Mouse (Mus musculus): ENCODE data around the gene Gipc3. TPM values are rescaled to one million over a fixed set of nuclear protein-coding genes. Genes with fewer than 3 reads are reported as not detected.

Gene Gipc3
- polyA plus RNA-seq, 1 experiment, result not detected

DNA sequence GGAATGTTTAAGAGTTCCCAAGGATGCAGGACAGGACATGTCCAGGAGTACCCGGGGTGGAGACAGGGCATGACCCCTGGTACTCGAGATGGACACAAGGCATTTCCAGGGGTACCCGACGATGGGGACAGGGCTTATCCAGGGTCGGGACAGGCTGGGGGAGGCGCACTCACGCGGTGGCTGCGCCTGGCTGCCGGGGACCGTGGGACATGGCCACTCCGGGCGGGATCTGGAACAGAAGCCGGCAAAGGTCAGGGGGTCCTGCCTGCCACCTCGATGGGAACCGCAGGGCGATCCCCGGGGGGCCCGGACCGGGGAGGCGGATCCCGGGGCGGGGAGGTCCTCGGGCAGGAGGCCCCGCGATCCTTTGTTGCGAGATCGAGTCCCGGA, 6.9 kb upstream of the Gipc3 start:
- Histone ChIP-seq H3K4me3 (replicated peaks; ENCODE audit: control insufficient read depth, low read depth, low read length) (peak overlapping the region; percentile 84), H3K27ac (ENCODE audit: control insufficient read depth, insufficient read depth, low read depth, low read length, poor library complexity) (peak overlapping the region; percentile 66), H3K4me1 (ENCODE audit: control insufficient read depth, insufficient read depth, low read length) (peaks cover 4% of the 10 kb centered on the region)
- under 1% methylated on average over 29 of the region's 29 CpGs for WGBS
- TF ChIP-seq POLR2A (IDR thresholded peaks at IDR 0.05; ENCODE audit: borderline replicate concordance, control insufficient read depth, low read depth, low read length) (no peak), CTCF (IDR thresholded peaks at IDR 0.05; ENCODE audit: control insufficient read depth, insufficient read depth, low read length) (no peak)

DNA sequence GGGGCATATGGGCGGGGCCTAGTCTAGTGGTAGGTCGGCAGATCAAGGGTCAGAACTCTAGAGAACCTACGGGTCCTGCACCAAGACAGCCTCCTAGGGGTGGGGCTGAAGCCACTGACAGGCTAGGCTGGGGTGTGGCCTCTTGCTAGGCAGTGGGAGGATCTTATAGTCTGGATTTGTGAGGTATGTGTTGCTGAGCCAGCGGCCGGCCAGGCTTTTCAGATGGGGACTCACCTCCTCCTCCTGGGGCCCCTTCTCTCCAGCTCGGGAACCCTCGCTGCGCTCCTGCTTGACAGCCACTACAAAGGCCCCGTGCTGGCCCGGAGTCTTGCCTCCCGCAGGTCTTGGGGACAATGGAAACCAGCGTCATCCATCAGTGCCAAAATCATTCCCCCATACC, 6.1 kb upstream of the Gipc3 start:
- Histone ChIP-seq H3K27ac (ENCODE audit: control insufficient read depth, insufficient read depth, low read depth, low read length, poor library complexity) (no peak overlapping the region; the same call in 1 of the 2 replicates), H3K4me3 (replicated peaks; ENCODE audit: control insufficient read depth, low read depth, low read length) (peak overlapping the region; percentile 84), H3K4me1 (ENCODE audit: control insufficient read depth, insufficient read depth, low read length) (peaks cover 5% of the 10 kb centered on the region)
- 21% methylated on average over 12 of the region's 12 CpGs for WGBS
- no peak for TF ChIP-seq POLR2A (IDR thresholded peaks at IDR 0.05; ENCODE audit: borderline replicate concordance, control insufficient read depth, low read depth, low read length)
- TF ChIP-seq CTCF (IDR thresholded peaks at IDR 0.05; ENCODE audit: control insufficient read depth, insufficient read depth, low read length), result no peak

DNA sequence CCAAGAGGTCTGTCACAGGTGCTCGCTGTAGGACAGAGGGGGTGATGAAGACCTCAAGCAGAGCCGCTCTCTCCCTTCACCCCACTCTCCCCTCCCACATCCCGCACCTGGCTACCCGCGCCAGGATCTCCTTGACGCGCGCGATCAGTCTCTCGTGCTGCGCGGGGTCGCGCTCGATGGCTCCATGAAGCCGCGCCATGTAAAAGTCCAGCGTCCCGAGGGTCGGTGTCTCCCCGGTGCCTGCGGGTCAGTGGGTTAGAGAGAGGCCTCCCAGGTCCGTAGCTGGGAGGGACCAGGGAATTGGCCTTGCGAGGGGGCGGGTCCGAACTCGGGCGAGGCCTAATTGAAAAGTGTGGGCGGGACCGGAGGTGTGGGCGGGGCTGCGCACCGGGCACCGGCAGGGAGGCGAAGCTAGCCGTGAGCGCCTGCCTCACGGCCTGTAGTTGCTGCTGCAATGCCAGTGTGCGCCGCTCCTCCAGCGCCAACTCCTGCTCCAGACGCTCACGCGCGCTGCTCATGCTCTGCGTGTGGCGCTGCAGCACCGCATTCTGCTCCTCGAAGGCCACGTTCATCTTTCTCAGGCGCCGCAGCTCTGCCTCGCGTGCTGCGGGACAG, 3.5 kb upstream of the Gipc3 start:
- peaks cover 5% of the 10 kb centered on the region for H3K4me1 ChIP-seq (ENCODE audit: control insufficient read depth, insufficient read depth, low read length)
- TF ChIP-seq POLR2A (IDR thresholded peaks at IDR 0.05; ENCODE audit: borderline replicate concordance, control insufficient read depth, low read depth, low read length) (peak; percentile 60; the same call in 1 of the 2 replicates), CTCF (IDR thresholded peaks at IDR 0.05; ENCODE audit: control insufficient read depth, insufficient read depth, low read length) (peak; percentile 22; the same call in 1 of the 2 replicates)
- H3K27ac ChIP-seq (ENCODE audit: control insufficient read depth, insufficient read depth, low read depth, low read length, poor library complexity), result peak overlapping the region; percentile 61; the same call in 1 of the 2 replicates
- 14% methylated on average over 55 of the region's 55 CpGs for WGBS
- H3K4me3 ChIP-seq (replicated peaks; ENCODE audit: control insufficient read depth, low read depth, low read length), result peak overlapping the region; percentile 37

DNA sequence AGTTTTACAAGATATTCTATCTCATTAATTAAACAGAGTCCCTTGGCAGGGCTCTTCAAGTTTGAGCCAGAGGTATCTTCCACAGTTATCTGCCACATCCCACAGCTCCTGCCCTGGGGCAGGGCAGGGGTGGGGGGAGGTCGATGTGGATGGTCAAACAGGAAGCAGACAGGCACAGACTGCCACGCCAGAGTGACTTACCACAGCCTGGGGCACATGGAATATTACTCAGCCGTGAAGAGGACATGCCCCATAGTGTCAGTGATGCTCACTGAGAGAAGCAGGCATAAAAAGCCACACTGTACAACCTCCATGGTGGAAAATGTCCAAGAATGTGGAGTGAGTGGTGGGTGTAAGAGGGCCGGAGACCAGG, 2.1 kb upstream of the Gipc3 start:
- TF ChIP-seq POLR2A (IDR thresholded peaks at IDR 0.05; ENCODE audit: borderline replicate concordance, control insufficient read depth, low read depth, low read length) (no peak), CTCF (IDR thresholded peaks at IDR 0.05; ENCODE audit: control insufficient read depth, insufficient read depth, low read length) (no peak)
- 53% methylated on average over 4 of the region's 4 CpGs for WGBS
- H3K4me1 ChIP-seq (ENCODE audit: control insufficient read depth, insufficient read depth, low read length), result peaks cover 5% of the 10 kb centered on the region

DNA sequence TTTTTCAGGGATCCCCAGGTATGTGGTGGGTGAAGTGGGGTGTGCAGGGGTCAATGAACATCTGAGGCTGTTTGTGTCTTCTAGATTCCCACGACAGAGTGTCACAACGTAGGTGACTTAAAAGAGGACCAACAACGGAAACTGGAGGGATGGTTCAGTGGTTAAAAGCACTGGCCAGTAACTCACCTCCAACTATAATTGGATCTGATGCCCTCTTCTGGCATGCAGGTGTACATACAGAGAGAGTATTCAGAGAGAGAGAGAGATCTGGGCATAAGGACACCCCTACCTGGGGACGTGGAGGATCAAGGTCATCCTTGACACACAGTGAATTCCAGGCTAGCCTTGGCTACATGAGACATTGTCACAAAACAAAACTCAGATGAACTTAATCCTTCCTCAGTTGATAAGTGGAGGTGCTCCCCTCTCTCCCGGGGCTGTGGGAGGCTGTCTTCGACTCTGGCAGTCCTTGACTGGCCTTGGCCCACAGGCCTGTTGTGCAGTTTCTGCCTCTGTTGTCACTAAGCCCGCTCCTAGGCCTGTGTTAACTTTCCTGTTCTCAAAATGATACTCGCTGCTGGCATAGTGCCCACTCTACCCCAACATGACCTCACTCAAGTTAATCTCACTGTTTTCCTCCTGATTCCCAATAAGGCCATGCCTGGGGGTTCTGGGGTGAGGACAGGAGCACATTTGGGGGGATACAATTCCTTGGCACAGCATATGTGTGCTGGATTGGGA, 1.5 kb upstream of the Gipc3 start:
- WGBS, result 27% methylated on average over 8 of the region's 8 CpGs
- H3K27ac ChIP-seq (ENCODE audit: control insufficient read depth, insufficient read depth, low read depth, low read length, poor library complexity), result no peak overlapping the region
- no peak overlapping the region for H3K4me3 ChIP-seq (replicated peaks; ENCODE audit: control insufficient read depth, low read depth, low read length)
- TF ChIP-seq CTCF (IDR thresholded peaks at IDR 0.05; ENCODE audit: control insufficient read depth, insufficient read depth, low read length) (no peak), POLR2A (IDR thresholded peaks at IDR 0.05; ENCODE audit: borderline replicate concordance, control insufficient read depth, low read depth, low read length) (no peak)
- H3K4me1 ChIP-seq (ENCODE audit: control insufficient read depth, insufficient read depth, low read length), result peaks cover 5% of the 10 kb centered on the region

More for the DNA sequence above, 2.1 kb upstream of the Gipc3 start:
- Histone ChIP-seq H3K27ac (ENCODE audit: control insufficient read depth, insufficient read depth, low read depth, low read length, poor library complexity) (no peak overlapping the region), H3K4me3 (replicated peaks; ENCODE audit: control insufficient read depth, low read depth, low read length) (no peak overlapping the region)

- Histone ChIP-seq H3K4me3 (replicated peaks; ENCODE audit: control insufficient read depth, low read depth, low read length) (no peak overlapping the region), H3K27ac (ENCODE audit: control insufficient read depth, insufficient read depth, low read depth, low read length, poor library complexity) (no peak overlapping the region), H3K4me1 (ENCODE audit: control insufficient read depth, insufficient read depth, low read length) (peaks cover 1% of the 10 kb centered on the region)
- TF ChIP-seq POLR2A (IDR thresholded peaks at IDR 0.05; ENCODE audit: borderline replicate concordance, control insufficient read depth, low read depth, low read length), result no peak
- TF ChIP-seq CTCF (IDR thresholded peaks at IDR 0.05; ENCODE audit: control insufficient read depth, insufficient read depth, low read length), result peak; percentile 79
- WGBS, result 45% methylated on average over 16 of the region's 16 CpGs
Observed at GRCm38 (mm10) chr10:81341333-81341949, 1.6 kb downstream of the Gipc3 start.

DNA sequence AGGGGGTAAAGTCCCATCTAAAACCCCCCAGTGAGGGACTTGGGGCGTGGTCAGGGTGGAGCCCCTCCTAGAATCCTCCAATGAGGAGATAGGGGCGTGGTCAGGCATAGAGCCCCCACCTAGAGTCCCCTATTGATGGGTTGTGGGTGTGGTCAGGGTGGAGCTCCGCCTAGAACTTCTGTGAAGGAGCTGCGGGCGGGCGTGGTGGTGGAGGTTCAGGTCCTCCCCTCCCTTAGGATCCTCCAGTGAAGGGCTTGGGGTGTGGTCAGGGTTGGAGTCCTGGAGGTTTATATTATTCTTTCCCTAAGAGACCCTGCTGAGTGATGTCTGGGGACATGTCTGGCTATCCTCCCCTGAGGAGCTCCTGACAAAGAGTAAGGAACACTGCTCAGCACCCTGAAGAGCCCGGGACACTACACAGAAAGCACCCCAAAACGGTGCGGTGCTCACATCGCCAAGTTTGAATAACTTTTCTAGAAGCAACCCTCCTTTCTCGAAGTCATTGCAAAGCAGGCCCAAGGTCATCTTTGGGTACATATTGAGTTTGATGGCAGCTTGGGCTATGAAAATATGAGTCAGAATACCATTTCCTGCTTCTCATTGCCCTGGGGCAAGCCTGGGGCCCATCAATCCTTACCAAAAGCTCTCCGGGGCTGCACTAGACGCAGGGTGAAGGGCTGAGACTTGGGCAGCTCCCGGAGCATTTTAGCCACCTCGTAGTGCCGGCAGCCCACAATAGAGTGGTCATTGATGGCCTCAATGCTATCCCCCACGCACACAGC, 2.3 kb downstream of the Gipc3 start:
- H3K27ac ChIP-seq (ENCODE audit: control insufficient read depth, insufficient read depth, low read depth, low read length, poor library complexity), result no peak overlapping the region
- no peak overlapping the region for H3K4me3 ChIP-seq (replicated peaks; ENCODE audit: control insufficient read depth, low read depth, low read length)
- TF ChIP-seq CTCF (IDR thresholded peaks at IDR 0.05; ENCODE audit: control insufficient read depth, insufficient read depth, low read length) (no peak), POLR2A (IDR thresholded peaks at IDR 0.05; ENCODE audit: borderline replicate concordance, control insufficient read depth, low read depth, low read length) (no peak)
- peaks cover 1% of the 10 kb centered on the region for H3K4me1 ChIP-seq (ENCODE audit: control insufficient read depth, insufficient read depth, low read length)
- WGBS, result 73% methylated on average over 17 of the region's 17 CpGs
